Mouse (Mus musculus) urinary bladder, postnatal 25 days (tissue): ENCODE measurements around the gene Gata2.

ENCODE experiments used
- DNase-seq: peaks from one replicate; pipeline ENCODE4 v3.0.0; 2022; ENCODE audit warnings: low spot score

The Gata2 gene

DNA sequence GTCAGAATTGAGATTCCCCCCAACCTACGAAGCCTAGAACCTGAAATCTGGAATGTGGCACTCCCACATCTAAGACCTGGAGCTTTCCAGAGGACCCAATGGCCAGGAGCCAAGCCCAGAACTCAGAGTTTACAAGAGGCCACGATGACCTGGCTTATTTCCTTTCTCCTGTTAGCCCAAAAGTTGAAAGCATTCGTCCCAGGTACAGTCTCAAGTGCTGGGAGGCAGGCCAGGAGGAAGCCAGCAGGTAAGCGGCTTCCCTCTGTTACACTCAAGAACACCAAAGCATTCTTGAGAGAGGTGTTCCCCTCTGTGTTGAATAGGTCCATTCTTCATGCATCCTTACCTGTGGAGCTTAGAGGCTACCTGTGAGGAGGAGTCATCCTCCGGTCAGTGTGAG is 15.8 kb downstream of the Gata2 start:
- DNase-seq = no peak

DNA sequence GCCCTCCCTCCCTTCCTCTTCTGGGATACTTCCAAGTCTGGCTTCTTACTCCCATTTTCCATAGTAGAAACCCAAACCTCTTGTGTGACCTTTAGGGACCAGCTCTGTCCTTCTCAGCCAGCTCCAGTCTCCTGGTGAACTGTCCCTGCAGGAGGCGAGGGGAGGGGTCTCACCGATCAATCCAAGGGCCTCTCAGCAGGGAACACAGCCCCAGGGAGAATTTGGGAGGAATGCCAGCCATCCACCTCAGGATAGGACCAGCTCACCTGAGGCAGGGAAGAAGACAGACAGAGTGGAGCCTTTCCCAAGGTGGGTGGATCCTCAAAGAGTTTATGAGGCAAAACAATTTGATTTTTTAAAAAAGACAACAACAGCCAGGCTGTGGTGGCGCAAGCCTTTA is 16.5 kb downstream of the Gata2 start:
- no peak for DNase-seq

DNA sequence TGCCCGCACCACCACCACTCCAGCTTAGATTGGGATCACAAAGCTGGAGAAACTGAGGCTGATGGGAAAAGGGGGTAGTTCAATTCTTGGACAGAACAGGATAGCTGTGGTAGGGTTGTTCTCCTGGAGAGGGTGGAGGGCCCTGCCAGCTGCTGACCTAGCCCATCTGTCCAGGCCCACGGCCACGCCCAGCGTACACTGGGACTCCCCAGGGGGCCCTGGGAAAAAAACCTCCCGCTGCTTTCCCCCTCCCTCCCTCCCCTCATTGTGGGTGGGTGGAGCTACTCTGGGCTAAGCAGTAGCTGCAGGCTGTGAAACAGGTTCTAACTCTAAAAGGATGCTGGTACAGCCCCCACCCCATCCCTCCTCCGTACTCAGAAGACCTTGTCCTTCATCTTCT is 22.1 kb downstream of the Gata2 start:
- no peak for DNase-seq

DNA sequence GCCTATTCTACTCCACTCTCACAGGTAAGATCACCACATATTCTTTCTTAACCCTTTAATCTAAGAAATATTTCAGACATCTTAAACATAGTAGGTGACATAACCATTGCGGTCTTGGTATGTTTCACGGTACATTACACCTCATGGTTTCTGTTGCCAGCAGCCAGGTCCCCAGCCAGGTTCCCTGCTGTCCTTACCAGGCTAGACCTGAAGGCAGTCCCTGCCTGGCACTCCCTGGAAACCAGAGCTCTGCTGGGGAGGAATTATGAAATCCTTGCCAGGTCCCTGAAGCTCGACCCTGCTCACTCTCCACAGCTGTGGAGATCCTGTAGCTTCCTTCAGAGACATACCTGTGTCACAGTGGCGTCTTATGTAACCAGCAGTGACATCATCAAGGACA is 22.5 kb downstream of the Gata2 start:
- no peak for DNase-seq

DNA sequence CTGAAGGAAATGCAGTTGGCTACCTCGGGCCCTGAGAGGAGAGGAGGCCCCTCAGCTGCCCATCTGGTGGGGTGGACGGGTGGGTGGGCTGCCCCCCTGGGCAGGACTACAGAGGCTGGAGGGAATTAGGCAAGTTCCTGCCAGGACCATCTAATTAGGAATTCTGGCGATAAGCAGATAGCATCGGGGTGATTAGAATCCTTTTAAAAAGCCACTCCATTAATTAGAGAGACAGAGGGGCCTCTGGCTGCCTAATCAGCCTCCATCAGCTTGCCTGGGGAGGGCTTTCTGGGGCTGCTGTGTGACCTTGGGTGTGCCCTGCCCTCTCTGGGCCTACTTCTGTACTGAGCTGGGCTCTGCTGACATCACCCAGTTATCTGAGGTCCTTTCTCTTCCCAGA is 25.4 kb downstream of the Gata2 start:
- no peak for DNase-seq

DNA sequence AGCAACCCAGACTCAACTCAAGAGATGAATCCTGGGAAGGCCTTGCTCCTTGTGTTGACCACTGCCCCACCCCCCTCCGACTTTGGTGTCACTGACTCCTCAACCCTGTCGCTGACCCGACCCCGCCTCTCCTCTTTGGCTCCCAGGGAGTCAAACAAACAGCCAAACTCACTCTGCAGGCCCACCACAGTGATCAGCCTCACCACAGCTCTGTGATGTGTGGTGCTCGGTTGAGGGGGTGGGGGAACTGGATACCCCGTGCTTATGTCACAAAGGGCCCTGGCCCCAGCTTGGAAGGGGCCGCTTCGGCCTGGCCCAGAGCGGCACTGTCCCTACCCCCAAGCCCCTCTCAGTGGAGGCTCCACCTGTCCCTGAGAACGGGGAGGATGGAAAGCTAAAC is 28.3 kb downstream of the Gata2 start, which contains the start of gene Dnajb8:
Gene Dnajb8, plus strand, starts transcription at position 301 of the 400 bp plus-strand sequence.
- DNase-seq = no peak

DNA sequence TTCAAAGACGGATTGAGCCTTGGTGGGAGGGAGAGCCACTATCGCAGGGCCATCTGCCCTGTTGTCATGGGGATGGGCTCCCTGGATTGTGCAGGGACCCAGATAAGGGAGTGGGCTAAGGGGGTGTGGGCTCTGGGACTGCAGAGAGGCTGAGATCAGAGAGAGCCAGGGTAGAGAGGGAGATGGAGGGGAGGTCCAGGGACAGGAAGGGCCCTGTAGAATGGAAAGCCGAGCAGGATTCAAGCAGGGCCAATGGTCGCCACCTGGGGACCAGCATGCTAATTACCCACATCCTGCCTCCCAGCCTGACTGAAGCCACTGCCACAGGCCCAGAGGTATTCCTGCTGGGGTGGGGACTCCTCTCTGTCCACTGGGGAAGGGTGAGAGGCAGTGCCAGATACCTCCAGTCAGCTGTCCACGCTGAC is 32.9 kb downstream of the Gata2 start:
- no peak for DNase-seq

DNA sequence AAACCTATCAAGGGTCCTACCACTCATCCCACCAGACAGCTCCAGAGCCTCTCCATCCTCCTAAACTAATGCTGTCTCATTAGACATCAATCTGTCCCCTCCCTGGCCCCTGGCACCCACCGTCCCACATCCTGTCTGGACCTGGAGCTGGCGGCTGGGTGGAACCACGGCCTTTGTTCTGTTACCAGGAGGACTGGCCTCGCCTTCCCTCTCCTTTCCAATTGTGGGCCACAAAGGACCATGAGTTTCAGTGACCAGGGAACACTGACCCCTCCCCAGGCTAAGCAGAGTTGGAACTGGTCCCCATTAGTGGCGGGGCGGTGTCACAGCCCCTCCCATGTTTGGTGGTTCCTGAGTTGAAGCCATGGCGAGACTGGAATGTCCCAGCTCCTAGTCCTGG is 33.8 kb downstream of the Gata2 start:
- DNase-seq = no peak

DNA sequence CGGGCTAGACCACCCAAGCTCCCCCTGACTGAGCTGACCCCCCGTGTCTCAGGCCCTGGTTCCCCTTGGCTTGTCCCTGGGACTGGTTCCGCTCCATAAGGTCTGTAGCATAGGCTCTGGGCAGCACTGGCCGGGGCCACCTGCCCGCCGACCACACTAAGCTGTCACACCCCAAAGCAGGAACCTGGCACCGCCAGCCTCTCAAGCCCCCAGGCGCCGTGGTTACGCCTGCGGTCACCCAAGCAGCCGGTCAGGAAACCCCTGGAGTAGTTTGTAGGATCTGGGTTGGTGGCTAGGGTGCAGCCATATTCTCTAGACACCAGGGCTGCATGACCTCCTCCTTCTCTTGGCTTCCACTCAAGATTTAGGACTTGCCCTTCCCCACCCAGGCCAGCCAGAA is 35.5 kb downstream of the Gata2 start:
- DNase-seq = no peak

DNA sequence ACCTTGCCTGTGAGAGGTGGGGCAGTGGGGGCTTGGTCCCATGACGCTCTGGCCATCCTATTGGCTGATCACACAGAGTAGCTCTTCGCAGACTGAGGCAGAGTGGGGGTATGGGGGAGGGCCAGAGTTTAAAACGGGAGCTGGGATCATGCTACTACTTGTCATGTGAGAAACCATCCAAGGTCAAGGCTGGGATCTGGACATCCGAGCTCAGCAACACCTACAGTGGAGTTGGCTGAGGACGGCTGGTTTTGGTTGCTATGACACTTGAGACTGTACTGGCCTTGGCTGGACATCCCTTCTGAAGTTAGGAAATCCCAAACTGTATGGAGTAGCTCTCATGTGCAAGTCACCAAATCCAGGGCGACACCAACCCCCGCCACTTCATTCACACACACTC is 38.1 kb downstream of the Gata2 start:
- no peak for DNase-seq

DNA sequence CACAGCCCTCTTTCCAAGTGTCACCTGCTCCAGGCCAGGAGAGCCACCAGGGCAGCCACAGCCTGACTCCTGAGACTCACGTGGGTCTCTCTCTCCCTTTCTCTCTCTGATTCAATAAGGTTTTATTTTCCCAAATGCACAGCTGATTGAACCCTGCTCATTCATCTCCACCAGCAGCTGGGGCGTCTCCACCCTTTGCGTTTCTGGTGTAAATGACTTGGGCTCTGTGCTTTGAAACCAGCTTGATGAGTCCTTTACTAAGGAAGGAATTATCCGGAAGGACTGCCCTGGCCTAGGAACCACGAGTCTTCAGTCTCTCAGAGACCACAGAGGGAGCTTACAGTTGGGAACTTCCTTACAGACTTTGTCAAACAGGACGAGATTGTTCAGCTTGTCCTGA is 38.5 kb downstream of the Gata2 start:
- no peak for DNase-seq

DNA sequence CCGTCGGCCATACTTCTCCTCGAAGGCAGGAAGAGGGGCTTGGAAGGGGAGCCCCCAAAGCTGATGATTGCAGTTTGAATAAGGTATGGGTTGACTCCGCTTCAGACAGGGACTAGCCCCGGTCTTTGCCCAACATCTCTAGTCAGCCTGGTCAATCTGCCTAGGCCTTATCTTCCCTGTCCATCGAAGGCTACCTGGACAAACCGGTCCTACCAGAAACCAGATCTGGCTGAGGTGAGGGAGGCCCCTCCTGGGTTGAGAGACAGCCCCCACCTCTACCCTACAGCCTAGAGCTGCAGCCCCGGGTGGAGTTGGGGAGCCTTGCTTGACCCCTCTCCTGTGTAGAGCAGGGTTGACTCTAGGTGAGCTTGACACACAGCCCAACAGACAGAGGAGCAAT is 40.3 kb downstream of the Gata2 start:
- peak; percentile 67 for DNase-seq

DNA sequence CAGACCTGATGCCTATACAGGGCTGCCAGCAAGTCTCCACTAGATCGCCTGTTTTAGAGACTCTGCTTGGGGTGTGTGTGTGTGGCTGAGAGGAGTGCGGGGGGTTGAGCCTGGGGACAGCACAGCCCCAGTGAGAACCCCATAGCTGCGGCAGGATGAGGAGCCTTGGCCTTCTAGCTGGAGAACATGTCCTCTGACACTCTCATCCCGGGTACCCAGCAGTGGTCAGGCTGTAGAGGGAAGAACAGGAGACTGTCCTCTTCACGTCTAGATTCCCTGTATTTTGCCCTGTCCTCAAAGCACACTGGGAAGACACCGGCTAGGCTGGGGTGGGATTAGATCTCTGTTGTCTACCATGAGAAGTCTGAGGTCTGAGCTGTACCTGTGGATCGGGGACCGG is 41.8 kb downstream of the Gata2 start:
- DNase-seq = no peak

DNA sequence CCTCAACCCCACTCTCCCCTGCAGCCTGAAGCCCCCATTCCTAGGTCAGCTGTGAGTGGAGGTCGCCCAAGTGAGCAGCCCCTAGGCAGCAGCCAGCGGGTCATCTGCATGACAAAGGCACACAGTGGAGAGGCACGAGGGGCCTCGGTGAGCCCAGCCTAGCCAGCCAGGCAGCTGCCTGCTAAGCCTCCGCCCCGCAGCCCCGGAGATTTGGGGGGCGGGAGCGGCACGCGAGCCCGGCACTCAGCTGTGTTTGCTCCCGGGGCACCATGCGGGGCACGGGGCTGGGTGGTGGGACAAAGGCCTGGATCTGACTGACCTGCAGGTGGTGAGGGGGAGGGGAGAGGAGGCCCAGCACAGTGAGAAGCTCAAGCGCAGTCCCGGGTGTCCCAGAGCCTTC is 42.3 kb downstream of the Gata2 start:
- no peak for DNase-seq

DNA sequence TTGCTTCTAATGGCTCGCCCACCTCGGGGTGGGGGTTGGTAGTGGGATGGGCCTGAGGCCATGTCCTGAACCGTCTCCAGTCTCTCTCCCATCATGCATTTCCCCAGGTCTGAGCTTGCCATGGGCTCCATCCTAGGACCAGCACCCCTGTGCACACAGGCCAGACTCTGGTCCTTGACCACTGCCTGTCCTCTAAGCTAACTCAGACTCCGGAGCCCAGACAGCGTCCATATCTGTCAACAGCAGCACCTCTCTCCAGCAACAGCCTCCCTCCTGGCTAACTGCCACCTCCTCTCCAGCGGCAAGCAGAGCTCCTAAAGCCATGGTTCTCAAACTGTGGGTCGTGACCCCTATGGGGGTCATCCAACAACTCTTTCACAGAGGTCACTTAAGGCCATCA is 42.8 kb downstream of the Gata2 start:
- DNase-seq = no peak

DNA sequence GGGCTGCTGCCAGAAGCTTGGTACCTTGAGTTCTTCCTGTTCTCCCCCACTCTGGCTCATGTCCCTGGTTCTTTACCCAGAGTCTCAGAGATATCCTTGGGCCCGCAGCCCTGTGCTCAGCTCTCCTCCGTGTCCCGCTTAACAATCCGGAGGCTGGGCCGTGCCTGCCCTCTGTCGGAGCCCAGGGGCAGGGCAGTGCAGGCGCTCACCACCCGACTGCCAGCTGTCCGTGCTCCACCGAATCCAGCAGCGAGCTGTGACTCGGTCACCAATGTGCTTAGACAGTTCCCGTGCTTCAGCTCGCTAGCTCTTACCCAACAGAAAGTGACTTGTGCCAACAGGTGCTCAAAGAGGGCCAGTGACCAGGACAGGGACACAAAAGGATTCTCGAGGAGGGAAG is 48.9 kb downstream of the Gata2 start:
- peak; percentile 56 for DNase-seq

DNA sequence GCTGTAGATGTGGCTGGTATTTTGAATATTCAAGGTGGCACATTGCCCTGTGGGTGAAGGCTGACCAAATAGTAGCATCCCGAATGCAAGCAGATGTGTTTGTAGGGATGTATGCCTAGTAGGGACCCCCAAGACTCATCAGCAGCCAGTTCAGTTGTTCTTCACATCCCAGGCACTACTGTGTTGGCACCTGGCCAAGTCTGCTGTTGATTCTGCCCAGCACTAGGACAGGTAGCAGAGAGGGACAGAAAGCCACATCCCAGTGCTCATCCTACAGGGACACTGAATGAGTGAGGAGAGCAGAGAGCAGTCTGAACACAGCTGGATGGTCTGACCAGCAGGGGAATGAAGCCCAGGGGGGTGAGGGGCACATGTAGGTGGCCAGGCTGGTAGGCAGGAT is 55.5 kb downstream of the Gata2 start:
- DNase-seq = no peak

DNA sequence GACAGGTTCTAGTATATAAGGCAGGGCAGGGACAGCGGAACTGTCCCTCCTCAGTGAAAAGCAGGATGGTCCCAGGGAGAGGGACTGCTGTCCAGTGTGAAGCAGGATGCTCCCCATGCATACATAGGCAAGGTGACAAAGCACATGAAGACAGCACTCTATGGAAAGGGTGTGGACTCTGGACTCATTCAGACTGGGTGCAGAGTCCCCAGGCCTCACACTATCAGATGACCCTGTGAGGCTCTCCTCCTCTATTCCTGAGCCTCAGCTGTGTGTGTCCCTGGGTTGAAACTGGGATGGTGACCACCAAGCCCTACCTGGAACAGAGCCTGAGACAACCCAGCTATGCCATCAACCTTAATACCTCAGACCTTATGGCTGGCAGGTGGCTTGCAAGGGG is 57.7 kb downstream of the Gata2 start:
- no peak for DNase-seq

DNA sequence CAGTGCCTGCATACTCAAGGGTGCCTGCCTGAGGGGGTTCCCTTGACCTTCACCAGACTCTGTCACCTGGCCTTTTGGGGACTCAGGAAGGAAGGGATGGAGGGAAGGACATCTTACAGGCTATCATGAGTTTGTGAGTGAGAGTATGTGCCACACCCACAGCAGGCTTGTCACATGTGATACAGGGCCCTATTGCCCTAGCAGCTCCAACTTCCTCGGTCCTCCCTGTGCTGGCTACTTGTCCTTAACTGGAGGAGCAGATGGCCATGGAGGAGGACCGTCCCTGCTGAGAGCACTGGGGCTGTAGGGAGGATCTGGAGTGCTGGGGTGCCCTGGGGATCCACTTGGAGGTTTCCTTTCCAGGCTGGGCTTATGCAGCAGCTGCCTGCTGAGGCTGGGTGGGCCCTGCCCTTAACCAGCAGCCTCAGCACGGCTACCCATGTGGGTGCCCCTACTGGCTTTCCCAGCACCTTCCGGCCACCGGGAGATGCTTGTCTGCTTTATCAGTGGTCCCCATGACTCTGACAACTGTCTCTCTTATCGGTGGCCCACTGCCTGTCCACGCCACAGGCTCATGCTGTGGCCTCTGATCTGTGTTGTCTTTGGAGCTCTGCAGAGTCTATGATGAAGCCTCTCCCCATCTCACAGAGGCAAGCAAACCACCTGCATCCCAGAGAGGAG is 58.2 kb downstream of the Gata2 start:
- DNase-seq = no peak

DNA sequence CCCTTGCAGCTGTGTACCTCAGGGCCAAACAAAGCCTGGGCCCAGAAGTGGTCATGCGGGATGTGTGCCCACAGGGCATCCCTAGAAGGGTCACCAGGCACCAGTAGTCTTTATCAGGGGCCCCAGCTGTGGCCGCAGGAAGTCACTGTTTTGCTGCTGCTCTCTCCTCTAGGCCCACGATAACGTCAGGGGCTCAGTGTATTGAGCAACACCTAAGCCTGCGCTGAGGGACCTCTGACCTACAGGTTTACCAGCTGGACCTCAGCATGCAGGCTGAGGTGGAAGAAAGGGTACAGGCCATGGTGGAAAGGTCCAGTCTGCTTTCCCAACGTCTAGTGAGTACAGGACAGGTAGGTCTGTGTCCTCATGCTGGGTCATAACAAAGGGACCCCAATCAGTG is 60.4 kb downstream of the Gata2 start:
- no peak for DNase-seq

DNA sequence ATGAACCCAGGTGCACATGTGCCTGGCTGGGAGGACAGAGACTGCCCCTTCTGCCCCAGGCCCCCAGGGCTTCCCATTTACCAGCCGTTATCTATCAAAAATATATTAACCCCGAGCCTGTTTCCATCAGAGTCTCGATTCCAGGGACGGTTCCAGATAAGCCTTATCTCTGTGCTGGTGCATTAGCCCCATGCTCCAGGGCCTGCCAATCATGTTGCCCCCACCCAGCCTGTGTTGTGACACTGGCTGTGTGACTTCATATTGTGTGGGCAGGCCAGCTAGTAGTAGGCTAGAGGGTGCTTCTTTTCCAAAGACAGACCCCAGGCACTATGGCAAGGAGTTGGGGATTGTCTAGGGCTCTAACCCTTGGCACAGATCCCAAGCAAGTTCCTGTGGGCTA is 61.7 kb downstream of the Gata2 start:
- DNase-seq = no peak
